Mouse (Mus musculus): ENCODE data around the gene Trim62. TPM values are rescaled to one million over a fixed set of nuclear protein-coding genes. Genes with fewer than 3 reads are reported as not detected.

The Trim62 gene
- 8.8 and 9.2 TPM in 2 replicates for polyA plus RNA-seq (2014; fragmentation: Nextera tagmentation; extraction: Ambion mirVana)

DNA sequence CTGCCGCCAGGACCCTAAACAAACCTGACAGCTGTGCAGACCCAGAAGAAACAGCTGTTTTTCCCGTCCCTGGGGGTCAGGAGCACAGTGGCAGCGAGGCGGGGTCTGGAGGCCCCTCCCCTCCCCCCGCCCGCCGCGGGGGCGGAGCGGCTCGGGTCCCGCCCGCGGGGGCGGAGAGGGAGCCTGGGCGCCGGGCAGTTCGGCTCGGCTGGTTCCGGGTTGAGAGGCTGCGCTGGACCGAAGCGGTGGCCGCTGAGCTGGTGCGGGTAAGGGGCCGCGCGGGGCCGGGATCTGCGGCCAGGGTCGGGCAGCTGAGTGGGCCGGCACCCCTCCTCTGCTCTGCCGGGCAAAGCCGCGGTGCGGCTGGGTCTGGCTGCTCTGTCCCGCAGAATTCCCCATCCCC, at the start of gene Trim62:
Gene Trim62 (plus strand): TSS at position 202 of the 403 bp plus-strand sequence.
- H3K4me1 ChIP-seq (ENCODE audit: control insufficient read depth, insufficient read depth, low read length): peaks cover 28% of the 10 kb centered on the region
- H3K4me3 ChIP-seq (ENCODE audit: low read depth, low read length): peak within 1 kb of the TSS; percentile 78
- H3K9ac ChIP-seq (ENCODE audit: low read depth, low read length): peak within 1 kb of the TSS; percentile 75
- H3K27ac ChIP-seq (replicated peaks; ENCODE audit: low read depth, low read length): peak within 1 kb of the TSS; percentile 61
- WGBS: 1% methylated on average over 26 of the region's 37 CpGs
- DNase-seq (ENCODE audit: low spot score) (peak; percentile 91), ATAC-seq (ENCODE audit: low read depth) (peak; percentile 74)
- H3K27me3 ChIP-seq (replicated peaks; ENCODE audit: control insufficient read depth, insufficient read depth, low read length): no peaks in the 10 kb centered on the region
- H3K36me3 ChIP-seq (ENCODE audit: control insufficient read depth, insufficient read depth, low read length): no peaks in the 10 kb centered on the region
- 0 out of 2 replicates have a peak, but pooled peaks cover 7% of the 10 kb centered on the region for H3K9me3 ChIP-seq (ENCODE audit: control insufficient read depth, low read length)
- H3K4me2 ChIP-seq (ENCODE audit: low read depth, low read length): peak within 1 kb of the TSS; percentile 99

DNA sequence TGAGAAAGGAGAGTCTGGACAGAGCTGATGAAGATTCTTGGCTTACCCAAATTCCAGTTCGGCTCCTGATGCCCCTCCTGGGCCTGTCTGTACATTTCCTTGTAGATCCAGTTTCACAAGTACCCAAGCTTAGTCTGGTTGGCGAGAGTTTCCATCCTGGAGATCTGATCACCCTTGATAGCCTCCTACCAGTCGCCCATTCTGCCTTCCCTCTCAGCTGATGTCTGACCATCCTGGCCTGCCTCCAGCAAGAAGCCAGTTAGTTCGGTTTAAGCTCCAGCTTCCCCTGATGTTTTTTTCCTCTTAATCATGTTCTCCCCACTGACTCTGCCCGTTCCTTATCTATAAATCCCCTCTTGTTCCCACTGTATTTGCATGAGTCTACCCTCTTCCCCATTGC, 45.2 kb upstream of the Trim62 start:
- Histone ChIP-seq H3K27ac (replicated peaks; ENCODE audit: low read depth, low read length) (no peak overlapping the region; the same call in 1 of the 2 replicates), H3K9ac (ENCODE audit: low read depth, low read length) (no peak overlapping the region), H3K36me3 (ENCODE audit: control insufficient read depth, insufficient read depth, low read length) (no peaks in the 10 kb centered on the region), H3K4me1 (ENCODE audit: control insufficient read depth, insufficient read depth, low read length) (peaks cover 22% of the 10 kb centered on the region), H3K4me2 (ENCODE audit: low read depth, low read length) (no peak overlapping the region), H3K27me3 (replicated peaks; ENCODE audit: control insufficient read depth, insufficient read depth, low read length) (no peaks in the 10 kb centered on the region), H3K9me3 (ENCODE audit: control insufficient read depth, low read length) (no peaks in the 10 kb centered on the region), H3K4me3 (ENCODE audit: low read depth, low read length) (no peak overlapping the region)
- WGBS: 35% methylated on average over 5 of the region's 5 CpGs
- ATAC-seq (ENCODE audit: low read depth) (no peak), DNase-seq (ENCODE audit: low spot score) (peak; percentile 34)

DNA sequence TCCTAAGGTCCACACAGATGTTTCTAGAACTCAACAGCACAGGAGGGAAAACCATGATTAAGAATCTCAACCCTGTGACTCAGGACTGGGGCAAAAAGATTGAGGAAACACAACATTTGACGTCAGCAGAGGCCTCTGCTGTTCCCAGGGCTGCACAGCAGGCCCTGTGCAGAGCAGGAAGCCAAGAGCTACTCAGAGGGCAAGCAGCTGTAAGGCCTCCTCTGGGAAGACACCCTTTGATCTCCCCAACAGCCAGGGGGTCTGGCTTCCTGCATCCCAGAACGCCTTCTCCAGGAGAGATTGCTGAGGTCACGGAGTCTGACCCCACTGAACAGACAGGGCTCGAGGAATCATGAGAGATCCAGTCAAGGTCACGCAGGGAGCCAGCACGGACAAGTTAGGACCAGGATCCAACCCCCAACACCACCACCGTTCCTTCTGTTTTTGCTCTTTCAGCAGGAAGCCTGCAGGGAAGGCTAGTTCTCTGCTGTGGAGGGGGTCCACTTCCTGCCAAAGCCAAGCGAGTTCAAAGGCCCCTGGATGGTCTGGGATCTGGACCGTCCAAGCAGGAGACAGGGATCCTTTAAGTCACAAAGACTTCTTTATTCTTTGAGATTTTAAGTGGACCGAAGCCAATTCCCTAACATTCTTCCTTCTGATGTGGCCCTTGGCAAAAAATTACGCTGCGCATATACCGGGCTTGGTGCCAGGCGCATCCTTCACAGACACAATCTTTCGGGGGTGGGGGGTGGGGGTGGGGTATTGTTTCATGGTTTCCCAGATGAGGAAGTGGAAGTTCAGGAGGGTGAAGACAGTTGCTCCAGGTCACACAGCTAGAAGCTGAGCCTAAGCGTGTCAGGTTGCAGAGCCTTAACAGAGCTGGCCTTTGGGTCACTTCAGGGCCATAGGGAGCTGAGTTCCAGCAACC, 43.3 kb upstream of the Trim62 start:
- WGBS: 8% methylated on average over 16 of the region's 16 CpGs
- Histone ChIP-seq H3K4me3 (ENCODE audit: low read depth, low read length) (no peak overlapping the region), H3K9ac (ENCODE audit: low read depth, low read length) (no peak overlapping the region), H3K9me3 (ENCODE audit: control insufficient read depth, low read length) (no peaks in the 10 kb centered on the region), H3K4me2 (ENCODE audit: low read depth, low read length) (no peak overlapping the region), H3K4me1 (ENCODE audit: control insufficient read depth, insufficient read depth, low read length) (peaks cover 22% of the 10 kb centered on the region), H3K27me3 (replicated peaks; ENCODE audit: control insufficient read depth, insufficient read depth, low read length) (no peaks in the 10 kb centered on the region), H3K27ac (replicated peaks; ENCODE audit: low read depth, low read length) (peak overlapping the region; percentile 70), H3K36me3 (ENCODE audit: control insufficient read depth, insufficient read depth, low read length) (no peaks in the 10 kb centered on the region)
- ATAC-seq (ENCODE audit: low read depth) (peak; percentile 80), DNase-seq (ENCODE audit: low spot score) (peak; percentile 88)

DNA sequence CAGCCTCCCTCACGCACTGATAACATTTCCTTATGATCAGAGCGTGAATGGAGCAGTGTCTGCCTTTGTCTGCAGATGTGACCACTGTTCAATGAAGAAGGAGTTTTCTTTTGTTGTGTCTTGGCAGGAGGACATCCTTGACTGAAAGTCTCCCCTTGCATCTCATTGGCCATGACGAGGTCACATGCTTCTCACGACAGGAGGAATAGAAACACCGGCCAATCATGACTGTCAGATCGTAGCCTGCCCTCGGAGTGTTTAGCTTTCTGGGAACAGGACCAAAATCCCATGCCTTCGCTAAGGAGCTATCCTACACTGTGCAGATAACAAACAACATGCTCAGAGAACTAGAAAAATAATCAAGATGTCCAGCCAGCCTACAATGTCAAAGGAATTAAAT, 42.1 kb upstream of the Trim62 start:
- no peak overlapping the region for H3K4me2 ChIP-seq (ENCODE audit: low read depth, low read length)
- peaks cover 25% of the 10 kb centered on the region for H3K4me1 ChIP-seq (ENCODE audit: control insufficient read depth, insufficient read depth, low read length)
- H3K9ac ChIP-seq (ENCODE audit: low read depth, low read length): no peak overlapping the region
- no peak; the same call in 1 of the 2 replicates for ATAC-seq (ENCODE audit: low read depth)
- 58% methylated on average over 8 of the region's 8 CpGs for WGBS
- H3K36me3 ChIP-seq (ENCODE audit: control insufficient read depth, insufficient read depth, low read length): no peaks in the 10 kb centered on the region
- no peaks in the 10 kb centered on the region for H3K9me3 ChIP-seq (ENCODE audit: control insufficient read depth, low read length)
- no peaks in the 10 kb centered on the region for H3K27me3 ChIP-seq (replicated peaks; ENCODE audit: control insufficient read depth, insufficient read depth, low read length)
- no peak overlapping the region for H3K27ac ChIP-seq (replicated peaks; ENCODE audit: low read depth, low read length)
- peak; percentile 33 for DNase-seq (ENCODE audit: low spot score)
- no peak overlapping the region for H3K4me3 ChIP-seq (ENCODE audit: low read depth, low read length)

DNA sequence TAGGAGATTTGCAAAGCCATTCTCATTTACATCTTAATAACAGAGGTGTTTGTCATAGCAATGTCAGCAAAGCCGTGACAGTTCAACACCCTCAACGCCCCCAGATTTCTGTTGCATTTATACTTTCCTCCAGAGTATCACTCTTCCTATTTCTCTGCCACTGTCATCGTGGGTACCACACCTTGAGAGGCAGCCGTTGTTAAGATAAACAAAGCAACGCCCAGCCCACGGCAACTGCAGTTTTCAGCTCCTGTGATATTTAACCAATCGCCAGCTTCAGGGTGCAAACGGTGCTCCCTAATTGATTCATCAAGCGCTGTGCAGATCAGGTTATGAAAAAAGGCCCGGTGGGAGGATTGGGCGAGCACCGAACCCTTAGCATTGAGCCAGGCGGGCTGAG, 38.8 kb upstream of the Trim62 start:
- peaks cover 13% of the 10 kb centered on the region for H3K4me1 ChIP-seq (ENCODE audit: control insufficient read depth, insufficient read depth, low read length)
- no peaks in the 10 kb centered on the region for H3K9me3 ChIP-seq (ENCODE audit: control insufficient read depth, low read length)
- ATAC-seq (ENCODE audit: low read depth): no peak
- H3K9ac ChIP-seq (ENCODE audit: low read depth, low read length): no peak overlapping the region
- H3K27me3 ChIP-seq (replicated peaks; ENCODE audit: control insufficient read depth, insufficient read depth, low read length): no peaks in the 10 kb centered on the region
- 40% methylated on average over 13 of the region's 13 CpGs for WGBS
- H3K36me3 ChIP-seq (ENCODE audit: control insufficient read depth, insufficient read depth, low read length): no peaks in the 10 kb centered on the region
- H3K4me3 ChIP-seq (ENCODE audit: low read depth, low read length): no peak overlapping the region
- H3K4me2 ChIP-seq (ENCODE audit: low read depth, low read length): no peak overlapping the region
- DNase-seq (ENCODE audit: low spot score): no peak
- no peak overlapping the region for H3K27ac ChIP-seq (replicated peaks; ENCODE audit: low read depth, low read length)

DNA sequence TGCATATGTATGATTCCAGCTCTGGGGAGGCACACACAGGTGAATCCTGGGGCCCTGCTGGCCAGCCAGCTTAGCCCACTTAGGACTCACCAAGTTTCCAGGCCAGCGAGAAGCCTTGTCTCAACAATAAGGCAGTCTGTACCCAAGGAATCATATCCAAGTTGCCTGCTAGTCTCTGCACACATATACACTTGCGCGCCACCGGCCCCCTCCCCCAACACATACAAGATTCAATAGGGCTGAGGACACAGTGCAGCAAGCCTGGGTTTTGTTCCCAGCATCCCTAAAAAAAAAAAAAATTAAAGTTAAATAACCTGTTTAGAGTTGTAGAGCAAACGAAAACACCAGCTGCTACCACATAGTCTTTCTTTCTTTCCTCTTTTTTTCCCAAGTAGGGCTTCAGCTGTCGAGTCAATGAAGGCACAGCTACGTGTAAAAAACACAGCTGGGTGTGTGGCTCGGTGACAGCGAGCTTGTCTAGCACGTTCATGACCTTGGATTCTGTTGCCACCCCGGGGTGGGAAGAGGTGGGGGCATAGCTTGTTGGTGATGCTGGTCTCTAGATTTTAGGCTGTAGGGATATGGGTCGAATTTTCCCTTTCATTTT, 37.9 kb upstream of the Trim62 start:
- H3K4me2 ChIP-seq (ENCODE audit: low read depth, low read length): no peak overlapping the region
- no peaks in the 10 kb centered on the region for H3K27me3 ChIP-seq (replicated peaks; ENCODE audit: control insufficient read depth, insufficient read depth, low read length)
- WGBS: 76% methylated on average over 12 of the region's 12 CpGs
- peaks cover 6% of the 10 kb centered on the region for H3K4me1 ChIP-seq (ENCODE audit: control insufficient read depth, insufficient read depth, low read length)
- DNase-seq (ENCODE audit: low spot score) (peak; percentile 34), ATAC-seq (ENCODE audit: low read depth) (no peak)
- no peak overlapping the region for H3K27ac ChIP-seq (replicated peaks; ENCODE audit: low read depth, low read length)
- H3K9me3 ChIP-seq (ENCODE audit: control insufficient read depth, low read length): no peaks in the 10 kb centered on the region
- H3K36me3 ChIP-seq (ENCODE audit: control insufficient read depth, insufficient read depth, low read length): no peaks in the 10 kb centered on the region
- no peak overlapping the region for H3K4me3 ChIP-seq (ENCODE audit: low read depth, low read length)
- no peak overlapping the region for H3K9ac ChIP-seq (ENCODE audit: low read depth, low read length)

DNA sequence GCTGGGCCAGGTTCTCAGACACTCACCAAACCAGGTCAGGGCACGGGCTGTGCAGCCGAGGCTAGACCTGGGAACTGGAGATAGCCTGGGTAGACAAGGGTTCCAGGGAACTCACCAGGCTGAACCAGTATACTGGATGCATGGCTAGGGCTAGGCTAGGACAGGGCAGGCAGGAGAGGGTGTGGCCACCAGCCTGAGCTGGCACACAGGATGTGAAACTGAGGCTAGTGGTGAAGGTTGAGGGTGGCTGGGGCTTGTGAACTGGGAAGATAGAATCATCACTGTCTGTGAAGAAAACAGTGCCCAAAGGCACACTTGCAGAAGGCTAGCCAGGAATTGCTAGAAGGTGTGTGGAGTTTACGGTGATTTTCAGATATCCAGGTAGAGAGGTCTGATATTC, 34.4 kb upstream of the Trim62 start:
- WGBS: 90% methylated on average over 3 of the region's 3 CpGs
- Histone ChIP-seq H3K36me3 (ENCODE audit: control insufficient read depth, insufficient read depth, low read length) (no peaks in the 10 kb centered on the region), H3K4me1 (ENCODE audit: control insufficient read depth, insufficient read depth, low read length) (peaks cover 3% of the 10 kb centered on the region; the same call in 1 of the 2 replicates), H3K4me3 (ENCODE audit: low read depth, low read length) (no peak overlapping the region), H3K27ac (replicated peaks; ENCODE audit: low read depth, low read length) (no peak overlapping the region), H3K27me3 (replicated peaks; ENCODE audit: control insufficient read depth, insufficient read depth, low read length) (no peaks in the 10 kb centered on the region), H3K4me2 (ENCODE audit: low read depth, low read length) (no peak overlapping the region), H3K9ac (ENCODE audit: low read depth, low read length) (no peak overlapping the region), H3K9me3 (ENCODE audit: control insufficient read depth, low read length) (no peaks in the 10 kb centered on the region)
- DNase-seq (ENCODE audit: low spot score) (no peak), ATAC-seq (ENCODE audit: low read depth) (no peak)

DNA sequence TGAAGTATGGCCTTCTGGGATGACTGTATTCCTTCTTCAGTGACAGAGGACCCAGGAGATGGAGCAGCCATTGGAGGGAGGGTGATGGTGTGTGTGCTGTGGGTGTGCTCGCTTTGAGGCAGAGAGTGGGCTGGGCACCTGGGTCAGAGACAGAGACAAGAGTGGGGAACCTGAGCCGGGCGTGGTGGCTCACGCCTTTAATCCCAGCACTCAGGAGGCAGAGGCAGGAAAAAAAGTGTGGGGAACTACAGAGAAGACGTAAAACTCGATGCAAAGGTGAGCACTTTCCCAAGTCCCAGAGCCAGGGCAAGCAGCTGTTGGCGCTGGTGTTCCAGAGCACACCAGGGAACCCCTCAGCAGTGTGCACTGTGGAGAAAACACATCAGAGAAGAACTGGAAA, 33.7 kb upstream of the Trim62 start:
- Histone ChIP-seq H3K9me3 (ENCODE audit: control insufficient read depth, low read length) (no peaks in the 10 kb centered on the region), H3K9ac (ENCODE audit: low read depth, low read length) (no peak overlapping the region), H3K27me3 (replicated peaks; ENCODE audit: control insufficient read depth, insufficient read depth, low read length) (no peaks in the 10 kb centered on the region), H3K4me3 (ENCODE audit: low read depth, low read length) (no peak overlapping the region), H3K4me2 (ENCODE audit: low read depth, low read length) (no peak overlapping the region), H3K36me3 (ENCODE audit: control insufficient read depth, insufficient read depth, low read length) (no peaks in the 10 kb centered on the region), H3K27ac (replicated peaks; ENCODE audit: low read depth, low read length) (no peak overlapping the region), H3K4me1 (ENCODE audit: control insufficient read depth, insufficient read depth, low read length) (peaks cover 3% of the 10 kb centered on the region; the same call in 1 of the 2 replicates)
- WGBS: 71% methylated on average over 7 of the region's 7 CpGs
- ATAC-seq (ENCODE audit: low read depth): no peak
- no peak for DNase-seq (ENCODE audit: low spot score)
